Mouse (Mus musculus) embryonic fibroblast, embryonic 13.5 days (primary cell): Measurements from ENCODE around the gene Pax6.

Source experiments
- CTCF ChIP-seq: IDR thresholded peaks from 2 replicates; pipeline ENCODE4 v1.5.1; 2011; ENCODE audit warnings: mild to moderate bottlenecking, control low read depth, low read length, moderate library complexity, borderline replicate concordance; ENCODE audit not compliant: insufficient read depth
- POLR2A ChIP-seq: IDR thresholded peaks from 2 replicates; pipeline ENCODE4 v1.6.1; 2011; ENCODE audit warnings: low read depth, mild to moderate bottlenecking, control low read depth, low read length, moderate library complexity

GRCm38 (mm10) chr2:105701781-105702180 lies 33.1 kb downstream of the Pax6 start:
- no peak for TF ChIP-seq POLR2A
- TF ChIP-seq CTCF, result no peak
